Mouse (Mus musculus) bone marrow macrophage, adult 2 months (primary cell): ENCODE data around the gene Enpp1. TPM values are rescaled to one million over a fixed set of nuclear protein-coding genes. Genes with fewer than 3 reads are reported as not detected.

Source experiments
- H3K27ac ChIP-seq: 2 replicates; pipeline ENCODE4 v1.5.1; 2012; ENCODE audit warnings: low read depth, low read length; ENCODE audit not compliant: insufficient read depth
- H3K4me1 ChIP-seq: 2 replicates; pipeline ENCODE4 v1.6.1; 2012; ENCODE audit warnings: low read length; ENCODE audit not compliant: control insufficient read depth, insufficient read depth
- H3K4me3 ChIP-seq: 2 replicates; pipeline ENCODE4 v1.5.1; 2012; ENCODE audit warnings: mild to moderate bottlenecking, low read length, moderate library complexity; ENCODE audit not compliant: insufficient read depth
- CTCF ChIP-seq: IDR thresholded peaks from 2 replicates; pipeline ENCODE4 v1.5.1; 2012; ENCODE audit warnings: low read depth, mild to moderate bottlenecking, low read length, moderate library complexity
- POLR2A ChIP-seq: IDR thresholded peaks from 2 replicates; pipeline ENCODE4 v1.6.1; 2012; ENCODE audit warnings: mild to moderate bottlenecking, low read depth, low read length, borderline replicate concordance
- polyA plus RNA-seq: library from polyadenylated mRNA; stranded (reverse); fragments of >200 nt; gene quantifications from 2 replicates; pipeline ENCODE4 v1.2.4, GENCODE M21; 2012; ENCODE audit not compliant: missing spikeins, insufficient read depth, insufficient read length

Enpp1 gene
- polyA plus RNA-seq, 1 experiment: 5.1 TPM

GRCm38 (mm10) chr10:24591136-24591535, 120.8 kb downstream of the Enpp1 start:
- Histone ChIP-seq H3K4me3 (no peak overlapping the region), H3K27ac (no peak overlapping the region), H3K4me1 (peaks cover 11% of the 10 kb centered on the region)
- TF ChIP-seq CTCF (peak; percentile 51; the same call in 1 of the 2 replicates), POLR2A (no peak)

- H3K27ac ChIP-seq: no peak overlapping the region
- no peak overlapping the region for H3K4me3 ChIP-seq
- TF ChIP-seq CTCF (no peak), POLR2A (no peak)
- H3K4me1 ChIP-seq: peaks cover 11% of the 10 kb centered on the region
Observed at GRCm38 (mm10) chr10:24590546-24590945, 121.4 kb downstream of the Enpp1 start.

- H3K4me3 ChIP-seq: no peak overlapping the region
- TF ChIP-seq POLR2A: no peak
- no peak for TF ChIP-seq CTCF
- H3K4me1 ChIP-seq: peaks cover 11% of the 10 kb centered on the region
- H3K27ac ChIP-seq: no peak overlapping the region
Observed at GRCm38 (mm10) chr10:24589238-24589637, 122.7 kb downstream of the Enpp1 start.

GRCm38 (mm10) chr10:24588824-24589223, 123.1 kb downstream of the Enpp1 start:
- no peak overlapping the region for H3K27ac ChIP-seq

More at GRCm38 (mm10) chr10:24588824-24589223, 123.1 kb downstream of the Enpp1 start:
- Histone ChIP-seq H3K4me3 (no peak overlapping the region), H3K4me1 (peaks cover 11% of the 10 kb centered on the region)
- TF ChIP-seq CTCF: no peak
- no peak for TF ChIP-seq POLR2A

Other genes starting within 250 kb of the Enpp1 start
- 6.7 and 8.6 TPM in 2 replicates for gene Ccn2, start 116.7 kb downstream of the Enpp1 start, polyA plus RNA-seq
- not detected in 2 replicates for gene Enpp3, start 130.7 kb upstream of the Enpp1 start, polyA plus RNA-seq
- 17.8 and 20.2 TPM in 2 replicates for gene Med23, start 157.8 kb upstream of the Enpp1 start, polyA plus RNA-seq
- not detected in 2 replicates for gene Arg1, start 215.3 kb upstream of the Enpp1 start, polyA plus RNA-seq